Mouse (Mus musculus) retina, postnatal 1 day (tissue): ENCODE measurements around the gene Taf4.
A peak's percentile ranks its signal among the peaks of the same experiment; 100 is the strongest.

ENCODE experiments used
- DNase-seq: peaks from one replicate; pipeline ENCODE4 v3.0.0-alpha.2; 2012

Taf4 gene

GRCm38 (mm10) chr2:179931741-179932140, 44.7 kb downstream of the Taf4 start:
- DNase-seq: no peak

- no peak for DNase-seq
Observed at GRCm38 (mm10) chr2:179929166-179929565, 47.3 kb downstream of the Taf4 start.

- DNase-seq: no peak
Observed at GRCm38 (mm10) chr2:179924038-179924437, 52.4 kb downstream of the Taf4 start.

- no peak for DNase-seq
Observed at GRCm38 (mm10) chr2:179921021-179921653, 55.3 kb downstream of the Taf4 start.

GRCm38 (mm10) chr2:179920042-179920441, 56.4 kb downstream of the Taf4 start:
- no peak for DNase-seq

GRCm38 (mm10) chr2:179916877-179917673, 59.4 kb downstream of the Taf4 start:
- DNase-seq: peak; percentile 77

GRCm38 (mm10) chr2:179914246-179914645, 62.2 kb downstream of the Taf4 start:
- no peak for DNase-seq

- DNase-seq: no peak
Observed at GRCm38 (mm10) chr2:179913349-179913748, 63.1 kb downstream of the Taf4 start.

GRCm38 (mm10) chr2:179912911-179913310, 63.5 kb downstream of the Taf4 start:
- no peak for DNase-seq

GRCm38 (mm10) chr2:179896949-179897348, 79.5 kb downstream of the Taf4 start:
- no peak for DNase-seq

GRCm38 (mm10) chr2:179891048-179891447, 85.4 kb downstream of the Taf4 start:
- DNase-seq: no peak

- no peak for DNase-seq
Observed at GRCm38 (mm10) chr2:179884561-179884960, 91.9 kb downstream of the Taf4 start.

GRCm38 (mm10) chr2:179877551-179878215, 98.8 kb downstream of the Taf4 start:
- peak; percentile 64 for DNase-seq

- peak; percentile 90 for DNase-seq
Observed at GRCm38 (mm10) chr2:179875147-179875546, 101.3 kb downstream of the Taf4 start.

- DNase-seq: peak; percentile 52
Observed at GRCm38 (mm10) chr2:179873315-179873714, 103.1 kb downstream of the Taf4 start.

- DNase-seq: peak; percentile 63
Observed at GRCm38 (mm10) chr2:179872724-179873123, 103.7 kb downstream of the Taf4 start.

GRCm38 (mm10) chr2:179869871-179870270, 106.6 kb downstream of the Taf4 start:
- peak; percentile 81 for DNase-seq

GRCm38 (mm10) chr2:179867669-179868068, 108.8 kb downstream of the Taf4 start:
- no peak for DNase-seq

- peak; percentile 30 for DNase-seq
Observed at GRCm38 (mm10) chr2:179865097-179865496, 111.3 kb downstream of the Taf4 start.

- DNase-seq: peak; percentile 62
Observed at GRCm38 (mm10) chr2:179863266-179863665, 113.2 kb downstream of the Taf4 start.

GRCm38 (mm10) chr2:179862676-179863075, 113.8 kb downstream of the Taf4 start:
- DNase-seq: no peak
